Mouse (Mus musculus) CH12.LX (cell line): ENCODE data around the gene Gpr33.

Experiments
- BHLHE40 ChIP-seq: IDR thresholded peaks from 2 replicates; pipeline ENCODE4 v1.6.1; 2011; ENCODE audit warnings: mild to moderate bottlenecking, low read depth, low read length, improper control_type of control experiment
- CTCF ChIP-seq, 2 experiments: IDR thresholded peaks in 1 of 2; conservative IDR thresholded peaks in 1 of 2; 2 replicates each; pipeline ENCODE4 v1.5.1; 2011 to 2012; ENCODE audit warnings: low read depth in 2 of 2, low read length in 2 of 2, improper control_type of control experiment in 1 of 2, inconsistent platforms in 1 of 2, mild to moderate bottlenecking in 1 of 2, moderate library complexity in 1 of 2
- EP300 ChIP-seq: IDR thresholded peaks from 2 replicates; pipeline ENCODE4 v1.6.1; 2011; ENCODE audit warnings: low read length, improper control_type of control experiment
- MYC ChIP-seq: IDR thresholded peaks from 2 replicates; pipeline ENCODE4 v1.6.1; 2011; ENCODE audit warnings: low read depth, mild to moderate bottlenecking, improper control_type of control experiment, low read length
- PAX5 ChIP-seq: IDR thresholded peaks from 2 replicates; pipeline ENCODE4 v1.6.1; 2012; ENCODE audit warnings: low read length, inconsistent platforms, mixed read lengths
- POLR2A ChIP-seq: IDR thresholded peaks from 2 replicates; pipeline ENCODE4 v1.6.1; 2011; ENCODE audit warnings: low read depth, mild to moderate bottlenecking, improper control_type of control experiment, low read length
- RAD21 ChIP-seq: IDR thresholded peaks from 2 replicates; pipeline ENCODE4 v1.6.1; 2011; ENCODE audit warnings: low read depth, mild to moderate bottlenecking, low read length, improper control_type of control experiment, moderate library complexity
- TBP ChIP-seq: conservative IDR thresholded peaks from 2 replicates; pipeline ENCODE4 v1.6.1; 2011; ENCODE audit warnings: low read depth, low read length, improper control_type of control experiment
- TCF12 ChIP-seq: IDR thresholded peaks from 2 replicates; pipeline ENCODE4 v1.6.1; 2014; ENCODE audit warnings: low read depth, mild to moderate bottlenecking, inconsistent platforms, low read length, improper control_type of control experiment
- ZC3H11A ChIP-seq: IDR thresholded peaks from 2 replicates; pipeline ENCODE4 v1.6.1; 2012; ENCODE audit warnings: low read depth, mild to moderate bottlenecking, inconsistent platforms, low read length, improper control_type of control experiment
- ZKSCAN1 ChIP-seq: IDR thresholded peaks from 2 replicates; pipeline ENCODE4 v1.6.1; 2012; ENCODE audit warnings: low read depth, inconsistent platforms, low read length, improper control_type of control experiment, borderline replicate concordance

- TF ChIP-seq CTCF (conservative IDR thresholded peaks at IDR 0.05 in 1 of 2, IDR thresholded peaks at IDR 0.05 in 1 of 2; ENCODE audit: low read depth in 2 of 2, low read length in 2 of 2) (no peak), PAX5 (no peak), EP300 (no peak), ZKSCAN1 (no peak), RAD21 (no peak), BHLHE40 (no peak), TCF12 (no peak), POLR2A (no peak), MYC (no peak), TBP (no peak), ZC3H11A (no peak)
Measured at GRCm38 (mm10) chr12:51985826-51986225, 42.0 kb downstream of the Gpr33 start.
